Mouse (Mus musculus) MEL (cell line): Measurements from ENCODE around the gene Ifit3.

ENCODE experiments used
- CTCF ChIP-seq, 3 experiments: IDR thresholded peaks in 2 of 3; conservative IDR thresholded peaks in 1 of 3; 2 replicates each; pipeline ENCODE4 v1.5.1; 2011 to 2012; ENCODE audit warnings: low read length in 3 of 3, low read depth in 2 of 3, mild to moderate bottlenecking in 2 of 3, improper control_type of control experiment in 1 of 3, inconsistent platforms in 1 of 3, mixed read lengths in 1 of 3, moderate library complexity in 1 of 3; ENCODE audit not compliant: control insufficient read depth in 1 of 3, insufficient read depth in 1 of 3, poor library complexity in 1 of 3, severe bottlenecking in 1 of 3
- EP300 ChIP-seq, 2 experiments: IDR thresholded peaks; 2 replicates each; pipeline ENCODE4 v1.6.1; 2011; ENCODE audit warnings: improper control_type of control experiment in 2 of 2, low read length in 2 of 2, low read depth in 1 of 2, mild to moderate bottlenecking in 1 of 2
- HCFC1 ChIP-seq: IDR thresholded peaks from 2 replicates; pipeline ENCODE4 v1.6.1; 2012; ENCODE audit warnings: low read depth, mild to moderate bottlenecking, inconsistent platforms, low read length, improper control_type of control experiment, moderate library complexity
- MXI1 ChIP-seq: IDR thresholded peaks from 2 replicates; pipeline ENCODE4 v1.6.1; 2011; ENCODE audit warnings: mild to moderate bottlenecking, low read depth, low read length, improper control_type of control experiment
- NELFE ChIP-seq: IDR thresholded peaks from 2 replicates; pipeline ENCODE4 v1.6.1; 2011; ENCODE audit warnings: low read depth, low read length, improper control_type of control experiment
- POLR2AphosphoS5 ChIP-seq: IDR thresholded peaks from 2 replicates; pipeline ENCODE4 v1.6.1; 2012; ENCODE audit warnings: low read depth, borderline replicate concordance, mild to moderate bottlenecking, inconsistent platforms, low read length, moderate library complexity, mixed read lengths
- TAL1 ChIP-seq: IDR thresholded peaks from 2 replicates; pipeline ENCODE4 v1.6.1; 2012; ENCODE audit warnings: mild to moderate bottlenecking, inconsistent platforms, low read length, moderate library complexity, mixed read lengths
- TBP ChIP-seq: IDR thresholded peaks from 2 replicates; pipeline ENCODE4 v1.8.0; 2011; ENCODE audit warnings: low read depth, low read length, improper control_type of control experiment

DNA sequence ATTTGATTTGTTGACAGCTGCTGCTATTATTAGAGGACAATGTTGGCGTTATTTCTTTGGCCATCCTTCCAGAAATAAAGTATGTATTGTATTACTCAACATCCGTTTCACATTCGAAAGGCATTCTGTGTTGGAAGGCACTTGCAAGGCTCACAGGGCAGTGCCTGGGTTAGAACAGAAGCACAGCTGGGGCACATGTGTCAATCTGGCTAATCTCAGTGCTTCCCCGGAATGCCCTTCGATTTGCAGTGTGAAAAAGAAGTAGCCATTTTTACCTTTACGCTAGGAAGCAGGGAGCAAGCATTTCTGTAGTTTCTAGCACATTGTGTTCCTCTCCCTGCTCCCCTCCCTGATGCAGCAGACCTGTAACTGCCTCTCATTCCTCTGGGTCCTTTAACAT, 30.3 kb upstream of the Ifit3 start:
- TF ChIP-seq CTCF (IDR thresholded peaks at IDR 0.05 in 2 of 3, conservative IDR thresholded peaks at IDR 0.05 in 1 of 3; ENCODE audit: control insufficient read depth in 1 of 3, insufficient read depth in 1 of 3, low read depth in 2 of 3, low read length in 3 of 3, poor library complexity in 1 of 3, severe bottlenecking in 1 of 3) (no peak), POLR2AphosphoS5 (no peak), NELFE (no peak), TBP (no peak), MXI1 (no peak), HCFC1 (no peak), TAL1 (no peak), EP300 (IDR thresholded peaks at IDR 0.05; ENCODE audit: low read depth in 1 of 2, low read length in 2 of 2) (no peak)
